Mouse (Mus musculus): Measurements from ENCODE around the gene AC170998.1.

AC170998.1 gene

GRCm38 (mm10) chr17:28725783-28726182 is at the start of gene AC170998.1:
Gene AC170998.1, plus strand, starts transcription at chr17:28726083.
- DNase-seq = no peak

- no peak for DNase-seq
Measured at GRCm38 (mm10) chr17:28682311-28683084, 43.4 kb upstream of the AC170998.1 start.

GRCm38 (mm10) chr17:28683601-28684000 is 42.3 kb upstream of the AC170998.1 start:
- no peak for DNase-seq

- no peak for DNase-seq
Measured at GRCm38 (mm10) chr17:28684631-28685030, 41.3 kb upstream of the AC170998.1 start.

- no peak for DNase-seq
Measured at GRCm38 (mm10) chr17:28687354-28687753, 38.5 kb upstream of the AC170998.1 start.

- DNase-seq = peak; percentile 53
Measured at GRCm38 (mm10) chr17:28689586-28690283, 36.1 kb upstream of the AC170998.1 start, which contains the start of gene Slc26a8. Gene Slc26a8, minus strand, starts transcription at chr17:28690233.

GRCm38 (mm10) chr17:28690776-28691686 is 34.9 kb upstream of the AC170998.1 start, which contains the start of gene Mapk14:
Gene Mapk14, plus strand, starts transcription at chr17:28691329.
- DNase-seq = peak; percentile 100

GRCm38 (mm10) chr17:28691687-28692340 is 34.1 kb upstream of the AC170998.1 start:
- DNase-seq = peak; percentile 71

- DNase-seq = peak; percentile 72
Measured at GRCm38 (mm10) chr17:28692341-28692710, 33.6 kb upstream of the AC170998.1 start.

- DNase-seq = no peak
Measured at GRCm38 (mm10) chr17:28693086-28693485, 32.8 kb upstream of the AC170998.1 start.

GRCm38 (mm10) chr17:28694078-28694477 is 31.8 kb upstream of the AC170998.1 start:
- DNase-seq = no peak

GRCm38 (mm10) chr17:28694832-28695231 is 31.1 kb upstream of the AC170998.1 start:
- no peak for DNase-seq

GRCm38 (mm10) chr17:28696641-28697040 is 29.2 kb upstream of the AC170998.1 start:
- no peak for DNase-seq

- DNase-seq = no peak
Measured at GRCm38 (mm10) chr17:28697290-28698195, 28.3 kb upstream of the AC170998.1 start.

- DNase-seq = no peak
Measured at GRCm38 (mm10) chr17:28698245-28698644, 27.6 kb upstream of the AC170998.1 start.

GRCm38 (mm10) chr17:28698672-28699071 is 27.2 kb upstream of the AC170998.1 start:
- no peak for DNase-seq

- no peak for DNase-seq
Measured at GRCm38 (mm10) chr17:28699789-28700188, 26.1 kb upstream of the AC170998.1 start.

- no peak for DNase-seq
Measured at GRCm38 (mm10) chr17:28701171-28701570, 24.7 kb upstream of the AC170998.1 start.

- DNase-seq = no peak
Measured at GRCm38 (mm10) chr17:28701737-28702136, 24.1 kb upstream of the AC170998.1 start.

- DNase-seq = no peak
Measured at GRCm38 (mm10) chr17:28702646-28703045, 23.2 kb upstream of the AC170998.1 start.

GRCm38 (mm10) chr17:28706697-28707096 is 19.2 kb upstream of the AC170998.1 start:
- no peak for DNase-seq
